Mouse (Mus musculus): ENCODE measurements at regions not wholly inside any gene's neighbourhood (a gene's known extent, or its start where the extent isn't known, plus 50 kb on each side); places are given as distances from the start of the nearest gene placed in this dataset.

DNA sequence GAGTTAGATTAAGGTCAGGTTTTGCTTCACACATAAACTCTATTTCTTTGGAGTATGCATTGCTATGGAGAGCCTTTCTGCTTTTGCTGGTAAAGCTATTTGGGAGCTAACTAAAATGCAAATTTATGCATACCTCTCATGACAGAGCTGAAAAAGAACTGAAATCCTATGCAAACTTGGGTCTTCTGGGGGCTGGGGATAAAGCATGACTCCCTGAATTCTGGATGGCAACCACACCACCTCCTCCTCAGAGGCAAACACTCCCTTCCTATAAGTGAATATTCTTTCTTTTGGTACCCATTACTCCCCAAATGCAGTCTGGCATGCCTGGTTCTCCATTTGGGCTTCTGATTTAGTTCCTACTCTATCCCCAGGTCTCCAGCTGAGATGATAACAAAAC is 1442.3 kb upstream of the Lrrc6 start:
- Histone ChIP-seq H3K4me1 (ENCODE audit: control insufficient read depth, insufficient read depth, low read length) (no peaks in the 10 kb centered on the region), H3K36me3 (ENCODE audit: control insufficient read depth, insufficient read depth, low read length) (no peaks in the 10 kb centered on the region), H3K4me3 (replicated peaks; ENCODE audit: low read length) (no peak overlapping the region), H3K27me3 (ENCODE audit: control insufficient read depth, insufficient read depth, low read length) (no peaks in the 10 kb centered on the region), H3K9ac (ENCODE audit: low read depth, low read length, severe bottlenecking) (no peak overlapping the region), H3K4me2 (replicated peaks; ENCODE audit: low read depth, low read length, severe bottlenecking) (no peak overlapping the region), H3K27ac (replicated peaks; ENCODE audit: low read depth, low read length) (no peak overlapping the region), H3K9me3 (ENCODE audit: control insufficient read depth, low read length) (no peaks in the 10 kb centered on the region)
- ATAC-seq (ENCODE audit: low FRiP score, low read depth): no peak
- no peak for TF ChIP-seq POLR2A (IDR thresholded peaks at IDR 0.05; ENCODE audit: borderline replicate concordance, extremely low read depth, insufficient read depth, insufficient read length)
- no peak for DNase-seq (ENCODE audit: low spot score)

DNA sequence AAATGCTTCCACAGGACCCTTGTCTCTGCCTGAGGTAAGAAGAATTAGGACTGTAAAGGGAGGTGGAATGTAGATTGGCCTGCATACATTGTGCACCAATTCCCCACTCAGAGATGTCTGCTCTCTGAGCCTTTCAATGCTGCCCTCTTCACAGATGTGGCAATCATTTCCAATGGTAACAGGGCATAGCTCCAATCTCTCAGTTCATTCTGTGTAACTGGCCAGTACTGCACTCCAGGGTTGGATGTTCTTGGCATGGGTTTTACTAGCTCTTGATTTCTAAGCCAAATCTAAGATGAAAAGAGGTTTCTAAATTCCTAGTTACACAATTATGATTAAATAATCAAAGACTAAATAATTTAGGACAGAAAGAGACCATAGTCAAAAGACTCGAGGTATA is 1439.8 kb upstream of the Lrrc6 start:
- WGBS: 79% methylated on average over 1 of the region's 1 CpGs
- H3K27me3 ChIP-seq (ENCODE audit: control insufficient read depth, insufficient read depth, low read length): no peaks in the 10 kb centered on the region
- no peaks in the 10 kb centered on the region for H3K9me3 ChIP-seq (ENCODE audit: control insufficient read depth, low read length)
- no peaks in the 10 kb centered on the region for H3K36me3 ChIP-seq (ENCODE audit: control insufficient read depth, insufficient read depth, low read length)
- H3K9ac ChIP-seq (ENCODE audit: low read depth, low read length, severe bottlenecking): no peak overlapping the region
- no peak overlapping the region for H3K27ac ChIP-seq (replicated peaks; ENCODE audit: low read depth, low read length)
- no peak overlapping the region for H3K4me3 ChIP-seq (replicated peaks; ENCODE audit: low read length)
- DNase-seq (ENCODE audit: low spot score): no peak
- TF ChIP-seq POLR2A (IDR thresholded peaks at IDR 0.05; ENCODE audit: borderline replicate concordance, extremely low read depth, insufficient read depth, insufficient read length): no peak
- ATAC-seq (ENCODE audit: low FRiP score, low read depth): no peak
- H3K4me1 ChIP-seq (ENCODE audit: control insufficient read depth, insufficient read depth, low read length): no peaks in the 10 kb centered on the region
- no peak overlapping the region for H3K4me2 ChIP-seq (replicated peaks; ENCODE audit: low read depth, low read length, severe bottlenecking)

DNA sequence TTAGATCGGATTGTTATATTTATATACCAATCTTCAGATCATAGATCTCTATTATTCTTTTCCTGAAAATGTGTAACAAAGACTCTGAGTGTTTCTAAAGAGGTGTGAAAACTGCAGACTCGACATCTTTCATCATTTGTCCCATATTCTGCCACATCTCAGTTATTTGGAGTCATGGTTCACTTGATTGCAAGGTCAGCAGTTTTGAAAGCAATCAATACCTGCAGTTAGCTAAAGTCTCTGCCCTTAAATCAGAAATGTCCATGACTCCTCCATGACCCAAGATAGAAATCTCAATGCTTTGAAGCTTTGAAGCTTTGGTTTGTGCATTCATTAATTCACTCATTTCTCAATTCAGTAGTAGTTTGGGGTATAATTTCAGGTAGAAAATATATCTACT is 1424.2 kb upstream of the Lrrc6 start:
- Histone ChIP-seq H3K9me3 (ENCODE audit: control insufficient read depth, low read length) (no peaks in the 10 kb centered on the region), H3K4me3 (replicated peaks; ENCODE audit: low read length) (no peak overlapping the region), H3K27ac (replicated peaks; ENCODE audit: low read depth, low read length) (no peak overlapping the region), H3K4me2 (replicated peaks; ENCODE audit: low read depth, low read length, severe bottlenecking) (no peak overlapping the region), H3K27me3 (ENCODE audit: control insufficient read depth, insufficient read depth, low read length) (no peaks in the 10 kb centered on the region), H3K36me3 (ENCODE audit: control insufficient read depth, insufficient read depth, low read length) (no peaks in the 10 kb centered on the region), H3K4me1 (ENCODE audit: control insufficient read depth, insufficient read depth, low read length) (no peaks in the 10 kb centered on the region), H3K9ac (ENCODE audit: low read depth, low read length, severe bottlenecking) (no peak overlapping the region)
- no peak for DNase-seq (ENCODE audit: low spot score)
- WGBS: 75% methylated on average over 2 of the region's 2 CpGs
- no peak for ATAC-seq (ENCODE audit: low FRiP score, low read depth)
- TF ChIP-seq POLR2A (IDR thresholded peaks at IDR 0.05; ENCODE audit: borderline replicate concordance, extremely low read depth, insufficient read depth, insufficient read length): no peak

DNA sequence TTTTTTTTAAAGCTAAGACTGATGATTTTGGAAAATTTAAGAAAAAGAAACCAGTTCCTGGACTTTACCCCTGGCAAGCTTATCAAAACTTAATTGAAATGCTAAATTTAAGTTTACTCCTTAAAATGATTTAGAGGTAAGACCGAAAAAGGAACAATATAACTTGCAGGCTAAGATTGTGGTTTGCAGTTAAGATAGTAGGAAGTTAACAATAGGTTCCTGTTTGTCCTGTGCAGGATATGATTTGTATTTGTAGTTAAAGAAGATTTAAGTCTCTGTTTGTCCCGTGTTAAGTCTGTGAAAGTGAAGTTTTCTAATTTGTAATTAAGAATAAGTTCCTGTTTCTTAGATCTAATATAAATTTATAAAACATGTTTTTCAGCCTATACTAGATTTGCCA is 1406.3 kb upstream of the Lrrc6 start:
- TF ChIP-seq POLR2A (IDR thresholded peaks at IDR 0.05; ENCODE audit: borderline replicate concordance, extremely low read depth, insufficient read depth, insufficient read length): no peak
- no peaks in the 10 kb centered on the region for H3K27me3 ChIP-seq (ENCODE audit: control insufficient read depth, insufficient read depth, low read length)
- H3K36me3 ChIP-seq (ENCODE audit: control insufficient read depth, insufficient read depth, low read length): no peaks in the 10 kb centered on the region
- H3K9me3 ChIP-seq (ENCODE audit: control insufficient read depth, low read length): no peaks in the 10 kb centered on the region
- H3K4me1 ChIP-seq (ENCODE audit: control insufficient read depth, insufficient read depth, low read length): no peaks in the 10 kb centered on the region
- DNase-seq (ENCODE audit: low spot score) (no peak), ATAC-seq (ENCODE audit: low FRiP score, low read depth) (no peak)
- H3K4me3 ChIP-seq (replicated peaks; ENCODE audit: low read length): no peak overlapping the region
- WGBS: 75% methylated on average over 2 of the region's 2 CpGs
- H3K9ac ChIP-seq (ENCODE audit: low read depth, low read length, severe bottlenecking): no peak overlapping the region
- no peak overlapping the region for H3K27ac ChIP-seq (replicated peaks; ENCODE audit: low read depth, low read length)
- no peak overlapping the region for H3K4me2 ChIP-seq (replicated peaks; ENCODE audit: low read depth, low read length, severe bottlenecking)

DNA sequence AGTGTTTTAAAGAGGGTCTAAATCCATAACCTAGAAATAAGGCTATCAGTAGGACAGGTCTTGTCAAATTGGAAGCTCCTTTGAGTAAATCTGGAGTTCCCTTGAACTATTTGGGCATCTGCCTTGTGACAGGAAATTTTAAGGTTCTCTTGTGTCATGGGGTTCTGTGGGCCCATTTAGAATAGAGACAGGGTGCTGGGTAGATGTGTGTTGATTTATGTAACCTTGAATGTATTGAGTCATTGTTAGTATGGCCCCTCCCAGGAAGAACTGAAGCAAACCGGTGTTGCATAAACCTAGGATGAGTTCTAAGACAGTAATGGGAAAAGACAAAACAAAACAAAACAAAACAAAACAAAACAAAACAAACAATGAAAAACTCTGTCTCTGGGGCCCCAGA is 1404.6 kb upstream of the Lrrc6 start:
- no peaks in the 10 kb centered on the region for H3K36me3 ChIP-seq (ENCODE audit: control insufficient read depth, insufficient read depth, low read length)
- H3K27me3 ChIP-seq (ENCODE audit: control insufficient read depth, insufficient read depth, low read length): no peaks in the 10 kb centered on the region
- no peak for ATAC-seq (ENCODE audit: low FRiP score, low read depth)
- no peak overlapping the region for H3K27ac ChIP-seq (replicated peaks; ENCODE audit: low read depth, low read length)
- TF ChIP-seq POLR2A (IDR thresholded peaks at IDR 0.05; ENCODE audit: borderline replicate concordance, extremely low read depth, insufficient read depth, insufficient read length): no peak
- no peaks in the 10 kb centered on the region for H3K4me1 ChIP-seq (ENCODE audit: control insufficient read depth, insufficient read depth, low read length)
- H3K4me2 ChIP-seq (replicated peaks; ENCODE audit: low read depth, low read length, severe bottlenecking): no peak overlapping the region
- no peak overlapping the region for H3K9ac ChIP-seq (ENCODE audit: low read depth, low read length, severe bottlenecking)
- H3K4me3 ChIP-seq (replicated peaks; ENCODE audit: low read length): no peak overlapping the region
- 77% methylated on average over 1 of the region's 1 CpGs for WGBS
- H3K9me3 ChIP-seq (ENCODE audit: control insufficient read depth, low read length): no peaks in the 10 kb centered on the region
- no peak for DNase-seq (ENCODE audit: low spot score)

DNA sequence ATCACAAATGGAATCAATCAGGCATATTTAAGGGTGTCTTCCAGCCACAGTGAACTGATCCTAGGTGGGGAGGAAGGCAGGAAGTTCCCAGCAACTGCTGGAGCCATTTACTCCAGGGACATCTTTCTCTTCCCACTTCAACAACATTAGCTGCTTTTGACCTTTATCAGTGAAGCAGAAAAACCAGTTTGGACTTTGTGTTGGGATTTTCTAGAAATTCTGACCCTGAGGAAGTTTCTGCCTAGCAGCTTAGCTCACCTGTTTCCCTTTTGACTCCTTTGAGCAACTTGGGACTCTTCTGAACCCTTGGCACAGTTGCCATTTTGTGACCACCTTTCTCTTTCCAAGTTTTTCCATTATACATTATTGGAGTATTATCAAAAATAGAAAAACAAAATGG is 1403.9 kb upstream of the Lrrc6 start:
- H3K4me3 ChIP-seq (replicated peaks; ENCODE audit: low read length): no peak overlapping the region
- no peak overlapping the region for H3K4me2 ChIP-seq (replicated peaks; ENCODE audit: low read depth, low read length, severe bottlenecking)
- H3K27me3 ChIP-seq (ENCODE audit: control insufficient read depth, insufficient read depth, low read length): no peaks in the 10 kb centered on the region
- no peak for TF ChIP-seq POLR2A (IDR thresholded peaks at IDR 0.05; ENCODE audit: borderline replicate concordance, extremely low read depth, insufficient read depth, insufficient read length)
- ATAC-seq (ENCODE audit: low FRiP score, low read depth): no peak
- DNase-seq (ENCODE audit: low spot score): no peak
- no peak overlapping the region for H3K27ac ChIP-seq (replicated peaks; ENCODE audit: low read depth, low read length)
- H3K36me3 ChIP-seq (ENCODE audit: control insufficient read depth, insufficient read depth, low read length): no peaks in the 10 kb centered on the region
- H3K9ac ChIP-seq (ENCODE audit: low read depth, low read length, severe bottlenecking): no peak overlapping the region
- H3K9me3 ChIP-seq (ENCODE audit: control insufficient read depth, low read length): no peaks in the 10 kb centered on the region
- H3K4me1 ChIP-seq (ENCODE audit: control insufficient read depth, insufficient read depth, low read length): no peaks in the 10 kb centered on the region

All from limb, embryonic 14.5 days (tissue).